Mouse (Mus musculus): ENCODE data around the gene Fam71e1. TPM values are rescaled to one million over a fixed set of nuclear protein-coding genes. Genes with fewer than 3 reads are reported as not detected.

Gene Fam71e1
- polyA plus RNA-seq (2015; fragmentation: Nextera tagmentation; extraction: Ambion mirVana), result 5.9 and 8.3 TPM in 2 replicates

DNA sequence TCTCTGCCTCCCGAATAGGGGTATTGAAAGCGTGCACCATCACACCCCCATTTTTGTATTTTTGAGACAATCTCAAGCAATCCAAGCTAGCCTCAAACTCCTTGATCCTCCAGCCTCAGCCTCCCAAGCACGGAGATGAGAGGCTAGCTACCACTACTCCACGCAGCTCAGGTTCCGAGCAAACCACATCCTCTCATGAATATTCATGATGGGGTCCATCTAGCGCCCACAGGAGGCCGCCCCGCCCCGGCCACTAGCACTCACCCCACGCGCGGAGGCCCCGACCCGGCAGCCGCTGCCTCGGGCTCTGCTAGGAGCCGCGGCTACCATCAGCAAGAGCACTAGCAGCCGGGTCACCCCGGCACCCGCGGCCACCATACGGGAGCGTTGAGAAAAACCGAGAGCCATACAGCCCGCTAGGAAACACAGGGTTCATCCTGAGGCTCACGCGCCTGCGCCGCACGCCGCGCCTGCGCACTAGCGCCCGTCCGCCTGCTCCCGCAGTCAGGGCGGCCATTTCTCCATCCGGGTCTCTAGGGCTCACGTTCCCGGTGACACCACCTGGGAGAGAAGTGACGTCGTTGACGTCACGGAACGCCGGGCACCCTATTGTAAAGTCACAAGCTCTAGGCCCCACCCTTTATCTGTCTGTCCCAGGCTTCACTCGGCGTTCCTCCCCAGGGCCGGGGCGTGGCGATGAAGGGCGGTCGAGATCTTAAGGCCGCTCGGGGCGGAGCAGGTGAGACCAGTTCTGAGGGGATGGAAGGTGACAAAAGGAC lies at the start of gene Fam71e1, which contains the start of gene Emc10:
Fam71e1 (plus strand) TSS at position 590 of the 779 bp plus-strand sequence.
Emc10 (minus strand) TSS at position 538 of the 779 bp plus-strand sequence.
- peak; percentile 21 for TF ChIP-seq CTCF (IDR thresholded peaks at IDR 0.05; ENCODE audit: low read depth)
- TF ChIP-seq EP300 (optimal IDR thresholded peaks at IDR 0.05), result no peak
- peak within 1 kb of the TSS; percentile 83 for H3K9ac ChIP-seq (ENCODE audit: low read length)
- DNase-seq (ENCODE audit: low spot score) (peak; percentile 98), ATAC-seq (ENCODE audit: low FRiP score, low TSS enrichment) (peak; percentile 97)
- H3K27ac ChIP-seq (replicated peaks), result peak within 1 kb of the TSS; percentile 92
- no peaks in the 10 kb centered on the region for H3K9me3 ChIP-seq (ENCODE audit: control insufficient read depth, low read length)
- H3K27me3 ChIP-seq (ENCODE audit: control insufficient read depth, insufficient read depth, low read length), result no peaks in the 10 kb centered on the region
- whole genome bisulfite sequencing, result under 1% methylated on average over 58 of the region's 58 CpGs
- H3K4me3 ChIP-seq (ENCODE audit: low read depth, low read length), result peak within 1 kb of the TSS; percentile 79
- H3K4me1 ChIP-seq (replicated peaks; ENCODE audit: control insufficient read depth, insufficient read depth), result peaks cover 5% of the 10 kb centered on the region
- H3K36me3 ChIP-seq (ENCODE audit: control insufficient read depth, insufficient read depth, low read length), result peaks cover 9% of the 10 kb centered on the region
- peak within 1 kb of the TSS; percentile 86 for H3K4me2 ChIP-seq (replicated peaks; ENCODE audit: low read depth)

DNA sequence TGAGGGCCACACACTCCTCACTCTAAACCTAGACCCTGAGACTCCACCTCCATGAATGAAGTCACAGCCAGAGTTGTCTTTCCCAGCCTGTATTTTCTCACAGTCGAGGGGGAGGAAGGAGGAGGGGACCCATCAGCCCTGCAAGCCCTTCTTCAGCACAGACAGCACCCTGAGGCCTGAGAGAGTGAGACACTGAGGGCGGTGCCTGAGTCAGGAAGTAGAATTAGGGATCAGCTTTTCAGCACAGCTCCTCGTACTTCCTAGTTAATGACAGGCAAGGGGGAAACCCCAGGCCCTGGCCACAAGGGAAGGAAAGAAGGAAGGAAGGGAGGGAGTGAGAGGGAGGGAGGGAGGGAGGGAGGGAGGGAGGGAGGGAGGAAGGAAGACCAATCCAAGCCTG lies 43.1 kb upstream of the Fam71e1 start:
- H3K27ac ChIP-seq (replicated peaks), result no peak overlapping the region
- H3K4me2 ChIP-seq (replicated peaks; ENCODE audit: low read depth), result no peak overlapping the region
- WGBS, result 8% methylated on average over 3 of the region's 3 CpGs
- H3K27me3 ChIP-seq (ENCODE audit: control insufficient read depth, insufficient read depth, low read length), result no peaks in the 10 kb centered on the region
- H3K4me3 ChIP-seq (ENCODE audit: low read depth, low read length), result no peak overlapping the region
- TF ChIP-seq CTCF (IDR thresholded peaks at IDR 0.05; ENCODE audit: low read depth) (no peak), EP300 (optimal IDR thresholded peaks at IDR 0.05) (no peak)
- no peaks in the 10 kb centered on the region for H3K36me3 ChIP-seq (ENCODE audit: control insufficient read depth, insufficient read depth, low read length)
- H3K4me1 ChIP-seq (replicated peaks; ENCODE audit: control insufficient read depth, insufficient read depth), result no peaks in the 10 kb centered on the region
- ATAC-seq (ENCODE audit: low FRiP score, low TSS enrichment), result peak; percentile 61; the same call in 1 of the 2 replicates
- DNase-seq (ENCODE audit: low spot score), result no peak
- no peaks in the 10 kb centered on the region for H3K9me3 ChIP-seq (ENCODE audit: control insufficient read depth, low read length)
- H3K9ac ChIP-seq (ENCODE audit: low read length), result no peak overlapping the region

DNA sequence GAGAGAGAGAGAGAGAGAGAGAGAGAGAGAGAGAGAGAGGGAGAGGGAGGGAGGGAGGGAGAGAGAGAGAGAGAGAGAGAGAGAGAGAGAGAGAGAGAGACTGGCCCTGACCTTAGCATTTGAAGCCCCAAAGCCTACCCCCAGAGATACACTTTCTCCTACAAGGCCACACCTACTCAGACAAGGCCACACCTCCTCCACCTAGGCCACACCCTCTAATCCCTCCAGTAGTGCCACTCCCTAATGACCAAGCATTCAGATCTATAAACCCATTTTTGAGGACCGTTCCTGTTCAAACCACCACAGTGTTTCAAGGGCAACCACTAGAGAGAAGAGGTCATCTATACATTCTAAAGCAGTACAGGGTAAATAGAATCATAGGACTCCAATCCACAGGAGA lies 40.1 kb upstream of the Fam71e1 start:
- DNase-seq (ENCODE audit: low spot score), result no peak
- no peaks in the 10 kb centered on the region for H3K4me1 ChIP-seq (replicated peaks; ENCODE audit: control insufficient read depth, insufficient read depth)
- H3K4me2 ChIP-seq (replicated peaks; ENCODE audit: low read depth), result no peak overlapping the region
- no peak overlapping the region for H3K27ac ChIP-seq (replicated peaks)
- no peak overlapping the region for H3K9ac ChIP-seq (ENCODE audit: low read length)
- WGBS, result 79% methylated on average over 1 of the region's 1 CpGs
- no peaks in the 10 kb centered on the region for H3K9me3 ChIP-seq (ENCODE audit: control insufficient read depth, low read length)
- TF ChIP-seq CTCF (IDR thresholded peaks at IDR 0.05; ENCODE audit: low read depth) (no peak), EP300 (optimal IDR thresholded peaks at IDR 0.05) (no peak)
- no peaks in the 10 kb centered on the region for H3K27me3 ChIP-seq (ENCODE audit: control insufficient read depth, insufficient read depth, low read length)
- H3K36me3 ChIP-seq (ENCODE audit: control insufficient read depth, insufficient read depth, low read length), result no peaks in the 10 kb centered on the region
- ATAC-seq (ENCODE audit: low FRiP score, low TSS enrichment), result no peak
- no peak overlapping the region for H3K4me3 ChIP-seq (ENCODE audit: low read depth, low read length)

DNA sequence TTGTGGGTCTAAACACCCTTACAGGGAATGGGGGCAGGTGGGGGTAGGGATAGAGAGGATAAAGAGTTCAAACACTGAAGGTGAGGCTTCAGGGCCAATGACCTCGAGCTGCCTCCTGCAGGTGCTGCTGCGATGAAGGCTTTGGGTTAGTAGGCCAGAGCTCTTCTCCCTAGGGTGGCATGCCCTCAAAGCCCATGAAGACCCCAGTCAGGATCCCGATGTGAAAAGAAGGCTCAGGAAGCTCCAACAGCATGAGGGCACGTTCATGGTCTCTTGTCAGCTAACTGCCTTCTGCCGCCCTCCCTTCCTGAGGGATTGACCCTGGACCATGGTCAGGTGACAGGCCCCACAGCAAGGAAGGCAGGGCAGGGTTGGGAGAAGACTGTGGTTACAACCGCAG lies 36.3 kb upstream of the Fam71e1 start:
- no peaks in the 10 kb centered on the region for H3K9me3 ChIP-seq (ENCODE audit: control insufficient read depth, low read length)
- no peak for DNase-seq (ENCODE audit: low spot score)
- no peak for ATAC-seq (ENCODE audit: low FRiP score, low TSS enrichment)
- H3K36me3 ChIP-seq (ENCODE audit: control insufficient read depth, insufficient read depth, low read length), result no peaks in the 10 kb centered on the region
- H3K9ac ChIP-seq (ENCODE audit: low read length), result no peak overlapping the region
- no peaks in the 10 kb centered on the region for H3K4me1 ChIP-seq (replicated peaks; ENCODE audit: control insufficient read depth, insufficient read depth)
- 61% methylated on average over 6 of the region's 6 CpGs for WGBS
- H3K27me3 ChIP-seq (ENCODE audit: control insufficient read depth, insufficient read depth, low read length), result peaks cover 10% of the 10 kb centered on the region
- no peak overlapping the region for H3K27ac ChIP-seq (replicated peaks)
- H3K4me2 ChIP-seq (replicated peaks; ENCODE audit: low read depth), result no peak overlapping the region
- TF ChIP-seq EP300 (optimal IDR thresholded peaks at IDR 0.05) (no peak), CTCF (IDR thresholded peaks at IDR 0.05; ENCODE audit: low read depth) (no peak)
- H3K4me3 ChIP-seq (ENCODE audit: low read depth, low read length), result no peak overlapping the region

DNA sequence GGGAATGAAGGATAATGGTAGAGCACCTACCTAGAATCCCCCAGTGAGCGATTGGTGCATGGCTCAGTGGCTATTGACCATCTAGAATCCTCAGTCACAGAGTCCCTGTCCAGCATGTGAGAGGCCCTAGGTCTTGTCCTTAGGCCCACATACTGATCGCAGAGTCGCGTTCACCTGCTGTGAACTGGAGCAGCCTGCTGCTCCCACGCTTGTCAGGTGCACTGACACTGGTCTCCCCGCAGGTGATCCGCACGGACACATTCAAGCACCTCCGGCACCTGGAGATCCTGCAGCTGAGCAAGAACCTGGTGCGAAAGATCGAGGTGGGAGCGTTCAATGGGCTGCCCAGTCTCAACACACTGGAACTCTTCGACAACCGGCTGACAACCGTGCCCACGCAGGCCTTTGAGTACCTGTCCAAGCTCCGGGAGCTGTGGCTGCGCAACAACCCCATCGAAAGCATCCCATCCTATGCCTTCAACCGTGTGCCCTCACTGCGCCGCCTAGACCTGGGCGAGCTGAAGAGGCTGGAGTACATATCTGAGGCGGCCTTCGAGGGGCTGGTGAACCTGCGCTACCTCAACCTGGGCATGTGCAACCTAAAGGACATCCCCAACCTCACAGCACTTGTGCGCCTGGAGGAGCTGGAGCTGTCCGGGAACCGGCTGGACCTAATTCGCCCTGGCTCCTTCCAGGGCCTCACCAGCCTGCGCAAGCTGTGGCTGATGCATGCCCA lies 35.4 kb upstream of the Fam71e1 start:
- Histone ChIP-seq H3K4me1 (replicated peaks; ENCODE audit: control insufficient read depth, insufficient read depth) (no peaks in the 10 kb centered on the region), H3K27me3 (ENCODE audit: control insufficient read depth, insufficient read depth, low read length) (peaks cover 10% of the 10 kb centered on the region), H3K27ac (replicated peaks) (no peak overlapping the region), H3K9me3 (ENCODE audit: control insufficient read depth, low read length) (no peaks in the 10 kb centered on the region), H3K4me3 (ENCODE audit: low read depth, low read length) (no peak overlapping the region), H3K36me3 (ENCODE audit: control insufficient read depth, insufficient read depth, low read length) (no peaks in the 10 kb centered on the region), H3K4me2 (replicated peaks; ENCODE audit: low read depth) (no peak overlapping the region), H3K9ac (ENCODE audit: low read length) (no peak overlapping the region)
- no peak for ATAC-seq (ENCODE audit: low FRiP score, low TSS enrichment)
- DNase-seq (ENCODE audit: low spot score), result no peak
- TF ChIP-seq EP300 (optimal IDR thresholded peaks at IDR 0.05), result no peak
- TF ChIP-seq CTCF (IDR thresholded peaks at IDR 0.05; ENCODE audit: low read depth), result no peak
- 71% methylated on average over 31 of the region's 31 CpGs for WGBS
